Mouse (Mus musculus) macrophage (primary cell): ENCODE data around the gene 4930523C07Rik. TPM values are rescaled to one million over a fixed set of nuclear protein-coding genes. Genes with fewer than 3 reads are reported as not detected.

Experiments used
- H3K27ac ChIP-seq: fragments of 350-480 bp; formaldehyde crosslinking; 2 replicates; pipeline ENCODE4 v1.9.0; 2021
- H3K36me3 ChIP-seq: fragments of 350-480 bp; formaldehyde crosslinking; 2 replicates; pipeline ENCODE4 v1.9.0; 2021; ENCODE audit errors: inconsistent target
- H3K4me3 ChIP-seq: fragments of 350-480 bp; formaldehyde crosslinking; 2 replicates; pipeline ENCODE4 v1.9.0; 2021; ENCODE audit errors: inconsistent target
- H3K79me2 ChIP-seq: fragments of 350-480 bp; formaldehyde crosslinking; 2 replicates; pipeline ENCODE4 v1.9.0; 2021; ENCODE audit errors: inconsistent target
- WGBS: methylation state at CpG from one replicate; pipeline ENCODE4 v1.1.7; 2026; ENCODE audit warnings: inconsistent platforms; ENCODE audit not compliant: missing documents; 5-methylcytosine and 5-hydroxymethylcytosine counted together
- polyA plus RNA-seq: library from polyadenylated mRNA; stranded (reverse); fragments of 250-400 nt; gene quantifications from 3 replicates; pipeline ENCODE4 v1.2.4, GENCODE M21; 2018; ENCODE audit warnings: inconsistent platforms

The 4930523C07Rik gene
- polyA plus RNA-seq, 1 experiment from 2014 or later, result 0.75 TPM

- no peaks in the 10 kb centered on the region for H3K36me3 ChIP-seq
- WGBS, result 100% methylated on average over 3 of the region's 5 CpGs
- no peak overlapping the region for H3K27ac ChIP-seq
Observed at GRCm38 (mm10) chr1:160036996-160037521, 7.1 kb upstream of the 4930523C07Rik start.

GRCm38 (mm10) chr1:160039951-160040645 is 4.1 kb upstream of the 4930523C07Rik start:
- no peak overlapping the region for H3K27ac ChIP-seq
- 70% methylated on average over 7 of the region's 7 CpGs for WGBS
- H3K79me2 ChIP-seq, result no peaks in the 10 kb centered on the region
- H3K4me3 ChIP-seq, result no peak overlapping the region
- no peaks in the 10 kb centered on the region for H3K36me3 ChIP-seq

More at GRCm38 (mm10) chr1:160036996-160037521, 7.1 kb upstream of the 4930523C07Rik start:
- H3K79me2 ChIP-seq, result no peaks in the 10 kb centered on the region
- H3K4me3 ChIP-seq, result no peak overlapping the region

GRCm38 (mm10) chr1:160041264-160041775 is 2.9 kb upstream of the 4930523C07Rik start:
- no peak overlapping the region for H3K27ac ChIP-seq
- 55% methylated on average over 7 of the region's 7 CpGs for WGBS

GRCm38 (mm10) chr1:160042351-160042750 is 1.8 kb upstream of the 4930523C07Rik start:
- Histone ChIP-seq H3K27ac (no peak overlapping the region), H3K36me3 (no peaks in the 10 kb centered on the region), H3K4me3 (no peak overlapping the region), H3K79me2 (no peaks in the 10 kb centered on the region)
- WGBS, result 90% methylated on average over 7 of the region's 7 CpGs

More at GRCm38 (mm10) chr1:160041264-160041775, 2.9 kb upstream of the 4930523C07Rik start:
- Histone ChIP-seq H3K79me2 (no peaks in the 10 kb centered on the region), H3K36me3 (no peaks in the 10 kb centered on the region), H3K4me3 (no peak overlapping the region)

GRCm38 (mm10) chr1:160043271-160043975 is 759 bp upstream of the 4930523C07Rik start:
- H3K27ac ChIP-seq, result no peak overlapping the region
- WGBS, result 91% methylated on average over 13 of the region's 13 CpGs
- H3K79me2 ChIP-seq, result no peaks in the 10 kb centered on the region
- H3K4me3 ChIP-seq, result no peak overlapping the region
- H3K36me3 ChIP-seq, result no peaks in the 10 kb centered on the region

GRCm38 (mm10) chr1:160045056-160045715 is 1.0 kb downstream of the 4930523C07Rik start:
- Histone ChIP-seq H3K27ac (no peak overlapping the region), H3K4me3 (peak overlapping the region; percentile 53), H3K36me3 (no peaks in the 10 kb centered on the region), H3K79me2 (no peaks in the 10 kb centered on the region)
- WGBS, result 47% methylated on average over 3 of the region's 3 CpGs

- Histone ChIP-seq H3K79me2 (no peaks in the 10 kb centered on the region), H3K27ac (no peak overlapping the region), H3K36me3 (no peaks in the 10 kb centered on the region), H3K4me3 (no peak overlapping the region)
- 86% methylated on average over 5 of the region's 5 CpGs for WGBS
Observed at GRCm38 (mm10) chr1:160045971-160046370, 1.8 kb downstream of the 4930523C07Rik start.

GRCm38 (mm10) chr1:160046786-160047185 is 2.6 kb downstream of the 4930523C07Rik start:
- 93% methylated on average over 4 of the region's 4 CpGs for WGBS
- H3K27ac ChIP-seq, result no peak overlapping the region
- no peaks in the 10 kb centered on the region for H3K36me3 ChIP-seq
- no peaks in the 10 kb centered on the region for H3K79me2 ChIP-seq
- no peak overlapping the region for H3K4me3 ChIP-seq

- H3K4me3 ChIP-seq, result no peak overlapping the region
- no peak overlapping the region for H3K27ac ChIP-seq
- H3K79me2 ChIP-seq, result no peaks in the 10 kb centered on the region
- WGBS, result 87% methylated on average over 7 of the region's 7 CpGs
- no peaks in the 10 kb centered on the region for H3K36me3 ChIP-seq
Observed at GRCm38 (mm10) chr1:160047481-160047931, 3.3 kb downstream of the 4930523C07Rik start.

- H3K79me2 ChIP-seq, result no peaks in the 10 kb centered on the region
- no peak overlapping the region for H3K27ac ChIP-seq
- H3K4me3 ChIP-seq, result no peak overlapping the region
- 91% methylated on average over 5 of the region's 5 CpGs for WGBS
- no peaks in the 10 kb centered on the region for H3K36me3 ChIP-seq
Observed at GRCm38 (mm10) chr1:160049131-160049880, 5.1 kb downstream of the 4930523C07Rik start.

- no peaks in the 10 kb centered on the region for H3K36me3 ChIP-seq
- WGBS, result 93% methylated on average over 6 of the region's 6 CpGs
- H3K27ac ChIP-seq, result no peak overlapping the region
- H3K79me2 ChIP-seq, result no peaks in the 10 kb centered on the region
- H3K4me3 ChIP-seq, result no peak overlapping the region
Observed at GRCm38 (mm10) chr1:160050898-160051297, 6.7 kb downstream of the 4930523C07Rik start.

GRCm38 (mm10) chr1:160052556-160053315 is 8.6 kb downstream of the 4930523C07Rik start:
- H3K4me3 ChIP-seq, result no peak overlapping the region
- no peaks in the 10 kb centered on the region for H3K79me2 ChIP-seq
- 100% methylated on average over 1 of the region's 2 CpGs for WGBS
- H3K27ac ChIP-seq, result no peak overlapping the region
- H3K36me3 ChIP-seq, result no peaks in the 10 kb centered on the region

GRCm38 (mm10) chr1:160053510-160054305 is 9.5 kb downstream of the 4930523C07Rik start:
- 87% methylated on average over 5 of the region's 5 CpGs for WGBS
- H3K79me2 ChIP-seq, result no peaks in the 10 kb centered on the region
- no peak overlapping the region for H3K27ac ChIP-seq

More at GRCm38 (mm10) chr1:160053510-160054305, 9.5 kb downstream of the 4930523C07Rik start:
- Histone ChIP-seq H3K36me3 (no peaks in the 10 kb centered on the region), H3K4me3 (no peak overlapping the region)
